Comparison of ENCODE assay signal across 18 mouse cellular contexts in genomic region chr1:168283421-168283820, GRCm38 (mm10).
DNase-seq lines count a peak whose midpoint lies in the region; ATAC-seq and TF ChIP-seq lines count a peak whose summit lies in the region.
"Had no signal": no experiment of that assay in that cellular context is flagged by ENCODE, and none has a peak within 500 bp of the region (broad histone marks: within the 10 kb centered on the region; RNA-seq: fewer than 3 reads in every experiment).

No protein-coding gene starts in this region.

- no peak overlapping the region for H3K9ac ChIP-seq in forebrain, postnatal 0 days
- H3K9ac ChIP-seq in heart, embryonic 15.5 days, result no peak overlapping the region
- no peak overlapping the region for H3K9ac ChIP-seq in lung, embryonic 15.5 days
- H3K9ac ChIP-seq: limb, embryonic 12.5 days; liver, embryonic 13.5 days; neural tube, embryonic 12.5 days had no signal

- no peak for DNase-seq in forebrain, embryonic 10.5 days (ENCODE audit: extremely low spot score, low spot score)
- DNase-seq in forebrain, postnatal 0 days, result no peak
- no peak for DNase-seq in heart, adult 18-20 months
- no peak for DNase-seq in lung, postnatal 4 days
- DNase-seq in thymus, adult 18-20 months, result no peak
- DNase-seq: kidney, adult 11 months; kidney, postnatal 36 days; layer of hippocampus, adult 9-11 months; liver, embryonic 13.5 days; lung, postnatal 14 days had no signal

- H3K4me2 ChIP-seq in forebrain, postnatal 0 days (ENCODE audit: low read depth), result no peak overlapping the region
- 0 out of 2 replicates have a peak overlapping the region, but pooled peaks have one; percentile 15 for H3K4me2 ChIP-seq in heart, embryonic 15.5 days
- H3K4me2 ChIP-seq in lung, embryonic 15.5 days, result no peak overlapping the region
- H3K4me2 ChIP-seq: limb, embryonic 12.5 days; liver, embryonic 13.5 days had no signal

- H3K27me3 ChIP-seq in forebrain, embryonic 10.5 days (ENCODE audit: poor library complexity, severe bottlenecking), result no peaks in the 10 kb centered on the region
- H3K27me3 ChIP-seq in forebrain, postnatal 0 days (ENCODE audit: insufficient read depth, low read length), result no peaks in the 10 kb centered on the region
- H3K27me3 ChIP-seq in heart, embryonic 15.5 days, result no peaks in the 10 kb centered on the region
- H3K27me3 ChIP-seq in lung, embryonic 15.5 days, result no peaks in the 10 kb centered on the region
- H3K27me3 ChIP-seq: CH12.LX; liver, embryonic 13.5 days; neural tube, embryonic 12.5 days had no signal

- 92% methylated on average over 2 of the region's 2 CpGs for WGBS in forebrain, embryonic 10.5 days
- 75% methylated on average over 2 of the region's 2 CpGs for WGBS in forebrain, postnatal 0 days
- WGBS in heart, embryonic 15.5 days, result 56% methylated on average over 2 of the region's 2 CpGs
- WGBS in lung, embryonic 15.5 days, result 46% methylated on average over 2 of the region's 2 CpGs

- H3K4me3 ChIP-seq in forebrain, embryonic 10.5 days, result no peak overlapping the region
- no peak overlapping the region for H3K4me3 ChIP-seq in forebrain, postnatal 0 days (ENCODE audit: low read depth, low read length)
- no peak overlapping the region for H3K4me3 ChIP-seq in heart, embryonic 15.5 days
- no peak overlapping the region for H3K4me3 ChIP-seq in lung, embryonic 15.5 days
- H3K4me3 ChIP-seq in embryonic fibroblast, embryonic 13.5 days (ENCODE audit: insufficient read depth, low read length), result no peak overlapping the region
- H3K4me3 ChIP-seq: erythroblast, embryonic 14.5 days; limb, embryonic 12.5 days; liver, embryonic 13.5 days; neural tube, embryonic 12.5 days had no signal

- no peak for TF ChIP-seq POLR2A in embryonic fibroblast, embryonic 13.5 days (IDR thresholded peaks at IDR 0.05; ENCODE audit: low read depth, low read length)

- TF ChIP-seq CTCF in forebrain, postnatal 0 days (IDR thresholded peaks at IDR 0.05; ENCODE audit: low read depth), result no peak
- TF ChIP-seq CTCF in embryonic fibroblast, embryonic 13.5 days (IDR thresholded peaks at IDR 0.05; ENCODE audit: borderline replicate concordance, insufficient read depth, low read length), result no peak

- 0 out of 2 replicates have a peak overlapping the region, but pooled peaks have one; percentile 51 for H3K27ac ChIP-seq in forebrain, embryonic 10.5 days
- no peak overlapping the region for H3K27ac ChIP-seq in forebrain, postnatal 0 days (ENCODE audit: low read depth, low read length)
- peak overlapping the region; percentile 38; the same call in 1 of the 2 replicates for H3K27ac ChIP-seq in heart, embryonic 15.5 days
- H3K27ac ChIP-seq in lung, embryonic 15.5 days, result peak overlapping the region; percentile 57; the same call in 1 of the 2 replicates
- peak overlapping the region; percentile 54; the same call in 1 of the 2 replicates for H3K27ac ChIP-seq in embryonic fibroblast, embryonic 13.5 days (ENCODE audit: insufficient read depth, low read length)
- H3K27ac ChIP-seq: hindbrain, postnatal 0 days; limb, embryonic 12.5 days; liver, embryonic 13.5 days had no signal

- ATAC-seq in forebrain, postnatal 0 days, result no peak
- no peak for ATAC-seq in heart, embryonic 15.5 days (replicated peaks; ENCODE audit: insufficient number of reproducible peaks, insufficient read depth, low FRiP score, low read depth)
- no peak for ATAC-seq in lung, embryonic 15.5 days (ENCODE audit: borderline replicate concordance, extremely low read depth, low FRiP score, low TSS enrichment)

- H3K4me1 ChIP-seq in forebrain, embryonic 10.5 days, result peaks cover 70% of the 10 kb centered on the region
- peaks cover 40% of the 10 kb centered on the region for H3K4me1 ChIP-seq in forebrain, postnatal 0 days (ENCODE audit: insufficient read depth)
- H3K4me1 ChIP-seq in heart, embryonic 15.5 days (replicated peaks), result peaks cover 60% of the 10 kb centered on the region
- peaks cover 38% of the 10 kb centered on the region for H3K4me1 ChIP-seq in lung, embryonic 15.5 days
- peaks cover 25% of the 10 kb centered on the region for H3K4me1 ChIP-seq in embryonic fibroblast, embryonic 13.5 days (ENCODE audit: control insufficient read depth, insufficient read depth, low read length)

- H3K9me3 ChIP-seq in forebrain, embryonic 10.5 days, result no peaks in the 10 kb centered on the region
- H3K9me3 ChIP-seq in forebrain, postnatal 0 days (ENCODE audit: low read length), result no peaks in the 10 kb centered on the region
- H3K9me3 ChIP-seq in heart, embryonic 15.5 days (replicated peaks), result no peaks in the 10 kb centered on the region
- no peaks in the 10 kb centered on the region for H3K9me3 ChIP-seq in lung, embryonic 15.5 days
- H3K9me3 ChIP-seq: limb, embryonic 12.5 days; liver, embryonic 13.5 days; neural tube, embryonic 12.5 days had no signal

- H3K36me3 ChIP-seq in forebrain, embryonic 10.5 days (replicated peaks), result 0 out of 2 replicates have a peak, but pooled peaks cover 2% of the 10 kb centered on the region
- H3K36me3 ChIP-seq in forebrain, postnatal 0 days (ENCODE audit: insufficient read depth), result no peaks in the 10 kb centered on the region
- no peaks in the 10 kb centered on the region for H3K36me3 ChIP-seq in heart, embryonic 15.5 days
- no peaks in the 10 kb centered on the region for H3K36me3 ChIP-seq in lung, embryonic 15.5 days
- H3K36me3 ChIP-seq: limb, embryonic 12.5 days; liver, embryonic 13.5 days; neural tube, embryonic 12.5 days had no signal
